Mouse (Mus musculus): ENCODE data around the gene Tmem107.
"Not testable (repeated sequence)": the region's sequence is repeated elsewhere in the genome, so short reads cannot be mapped to it uniquely, and the experiment has no call there.

Tmem107 gene

GRCm38 (mm10) chr11:69088856-69089615, 18.4 kb downstream of the Tmem107 start:
- in situ Hi-C loops (cut with MboI; ENCODE audit: unreplicated experiment in 2 of 2), result no loop called here

GRCm38 (mm10) chr11:69089616-69090290, 19.1 kb downstream of the Tmem107 start:
- in situ Hi-C loops (cut with MboI; ENCODE audit: unreplicated experiment in 2 of 2), result no loop called here

- in situ Hi-C loops (cut with MboI; ENCODE audit: unreplicated experiment in 2 of 2), result no loop called here
Measured at GRCm38 (mm10) chr11:69090367-69090766, 19.8 kb downstream of the Tmem107 start.

GRCm38 (mm10) chr11:69091566-69092385, 21.2 kb downstream of the Tmem107 start:
- in situ Hi-C loops (cut with MboI; ENCODE audit: unreplicated experiment in 2 of 2), result no loop called here

- in situ Hi-C loops (cut with MboI; ENCODE audit: unreplicated experiment in 2 of 2), result no loop called here
Measured at GRCm38 (mm10) chr11:69092386-69092751, 21.8 kb downstream of the Tmem107 start.

GRCm38 (mm10) chr11:69092871-69093270, 22.3 kb downstream of the Tmem107 start:
- in situ Hi-C loops (cut with MboI; ENCODE audit: unreplicated experiment in 2 of 2), result no loop called here

- in situ Hi-C loops (cut with MboI; ENCODE audit: unreplicated experiment in 2 of 2), result not testable (repeated sequence)
Measured at GRCm38 (mm10) chr11:69093856-69094255, 23.2 kb downstream of the Tmem107 start.

- in situ Hi-C loops (cut with MboI; ENCODE audit: unreplicated experiment in 2 of 2), result no loop called here
Measured at GRCm38 (mm10) chr11:69094697-69095429, 24.3 kb downstream of the Tmem107 start, which contains the start of gene Per1. Per1 (plus strand) TSS chr11:69095217.

GRCm38 (mm10) chr11:69095511-69096231, 25.1 kb downstream of the Tmem107 start:
- in situ Hi-C loops (cut with MboI; ENCODE audit: unreplicated experiment in 2 of 2), result no loop called here

- in situ Hi-C loops (cut with MboI; ENCODE audit: unreplicated experiment in 2 of 2), result no loop called here
Measured at GRCm38 (mm10) chr11:69096360-69096986, 25.9 kb downstream of the Tmem107 start.

GRCm38 (mm10) chr11:69096987-69097900, 26.6 kb downstream of the Tmem107 start:
- in situ Hi-C loops (cut with MboI; ENCODE audit: unreplicated experiment in 2 of 2), result no loop called here

- in situ Hi-C loops (cut with MboI; ENCODE audit: unreplicated experiment in 2 of 2), result no loop called here
Measured at GRCm38 (mm10) chr11:69098039-69098761, 27.6 kb downstream of the Tmem107 start.

- in situ Hi-C loops (cut with MboI; ENCODE audit: unreplicated experiment in 2 of 2), result no loop called here
Measured at GRCm38 (mm10) chr11:69098762-69099091, 28.1 kb downstream of the Tmem107 start.

- in situ Hi-C loops (cut with MboI; ENCODE audit: unreplicated experiment in 2 of 2), result no loop called here
Measured at GRCm38 (mm10) chr11:69099177-69099914, 28.7 kb downstream of the Tmem107 start.

- in situ Hi-C loops (cut with MboI; ENCODE audit: unreplicated experiment in 2 of 2), result no loop called here
Measured at GRCm38 (mm10) chr11:69099915-69100345, 29.3 kb downstream of the Tmem107 start.

- in situ Hi-C loops (cut with MboI; ENCODE audit: unreplicated experiment in 2 of 2), result no loop called here
Measured at GRCm38 (mm10) chr11:69100639-69101360, 30.2 kb downstream of the Tmem107 start.
